Mouse (Mus musculus) v-Abl transformed pro-B cells (cell line): ENCODE results near the gene Iba57.

Source experiments
- in situ Hi-C, 2 experiments: fragments of 400-800 bp; cut with MboI; formaldehyde crosslinking; loops; one replicate each; pipeline ENCODE4 v1.15.1; 2025; ENCODE audit not compliant: unreplicated experiment in 2 of 2

Gene Iba57

DNA sequence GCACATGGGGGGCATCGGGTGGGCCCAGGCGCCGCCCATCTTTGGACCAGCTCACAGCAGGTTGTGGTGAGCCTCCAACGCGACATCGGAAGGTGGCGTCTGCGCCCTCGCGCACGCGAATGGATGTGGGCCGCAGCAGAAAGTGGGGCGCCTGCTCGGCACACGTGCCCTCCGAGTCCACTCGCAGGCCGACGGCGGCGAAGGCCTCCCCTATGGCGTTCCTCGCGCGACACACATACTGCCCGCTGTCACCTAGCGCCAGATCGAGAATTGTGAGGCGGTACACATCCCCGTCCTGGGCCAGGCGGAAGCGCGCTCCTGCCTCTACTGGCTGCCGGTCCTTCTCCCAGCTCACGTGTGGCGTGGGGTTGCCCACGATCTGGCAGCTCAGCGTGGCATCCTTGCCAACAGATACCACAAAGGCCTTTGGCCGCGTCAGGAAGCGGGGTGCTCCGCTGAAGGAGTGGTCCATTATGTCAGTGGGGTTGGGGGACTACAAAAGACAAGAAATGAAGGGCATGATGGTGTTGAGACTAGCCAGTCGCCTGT is 27.6 kb downstream of the Iba57 start, which contains the start of gene Obscn:
TSS of gene Obscn (minus strand) at position 499 of the 549 bp plus-strand sequence.
- in situ Hi-C loops, result no loop called here

DNA sequence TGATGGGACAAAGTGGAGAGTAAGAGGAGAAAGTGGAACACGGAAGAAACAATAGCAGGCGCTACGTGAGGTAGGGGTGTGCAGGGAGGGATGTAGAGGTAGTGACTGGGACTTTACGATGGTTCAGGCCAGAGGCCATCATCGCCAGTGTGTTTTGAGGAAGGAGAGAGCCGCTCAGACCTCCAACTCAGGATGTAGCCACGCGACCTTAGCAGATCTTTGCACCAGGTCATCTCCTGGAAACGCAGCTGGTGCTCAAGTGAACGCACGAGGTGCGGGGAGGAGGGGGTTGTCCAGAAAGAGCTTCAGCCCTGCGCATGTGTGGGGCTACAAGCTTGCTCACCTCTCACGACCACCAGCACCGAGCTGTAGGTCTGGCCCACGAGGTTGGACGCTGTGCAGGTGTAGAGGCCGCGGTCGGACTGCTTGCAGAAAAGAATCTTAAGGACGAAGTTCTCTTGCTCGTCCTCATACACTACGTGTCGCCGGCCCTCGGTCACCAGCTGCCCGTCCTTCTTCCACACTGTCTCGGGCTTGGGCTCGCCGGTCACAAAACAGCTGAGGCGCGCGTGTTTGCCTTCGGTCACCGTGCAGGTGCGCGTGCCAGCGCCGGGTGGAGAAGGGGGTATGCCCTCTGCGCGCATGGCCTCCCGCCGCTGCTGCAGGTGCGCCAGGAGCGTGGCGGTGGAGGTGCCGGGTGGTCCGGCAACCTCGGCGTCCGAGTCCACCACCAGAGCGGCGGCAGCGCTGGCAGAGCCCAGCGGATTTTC is 28.3 kb downstream of the Iba57 start:
- in situ Hi-C loops, result no loop called here

DNA sequence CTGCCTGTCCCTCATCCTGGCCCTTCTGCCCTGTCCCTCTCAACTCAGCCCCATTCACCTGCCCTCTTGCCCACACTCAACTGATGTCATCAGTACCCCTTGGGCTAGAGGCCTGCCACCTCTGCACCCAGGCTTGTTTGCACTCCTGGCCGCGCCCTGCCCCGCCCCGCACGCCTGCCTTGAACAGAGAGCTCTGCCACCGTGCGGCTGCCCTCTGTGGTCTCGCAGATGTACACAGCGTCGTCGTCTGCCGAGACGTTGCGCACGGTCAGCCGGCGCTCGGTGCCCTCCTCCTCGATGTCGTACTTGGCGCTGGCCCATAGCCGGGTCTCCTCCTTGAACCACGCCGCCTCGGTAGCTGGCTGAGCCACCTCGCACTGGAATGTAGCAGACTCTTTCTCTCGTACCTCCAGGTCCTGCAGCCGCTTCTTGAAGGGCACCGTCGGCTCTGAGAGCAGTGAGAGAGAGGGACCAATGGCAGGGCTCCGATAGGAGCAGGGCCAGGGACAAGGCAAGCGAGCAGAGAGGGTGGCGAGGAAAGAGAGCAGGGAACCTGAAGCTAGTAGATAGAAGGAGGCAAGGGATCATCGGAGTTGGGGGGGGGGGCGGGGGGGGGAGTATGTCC is 29.1 kb downstream of the Iba57 start:
- in situ Hi-C loops, result no loop called here

DNA sequence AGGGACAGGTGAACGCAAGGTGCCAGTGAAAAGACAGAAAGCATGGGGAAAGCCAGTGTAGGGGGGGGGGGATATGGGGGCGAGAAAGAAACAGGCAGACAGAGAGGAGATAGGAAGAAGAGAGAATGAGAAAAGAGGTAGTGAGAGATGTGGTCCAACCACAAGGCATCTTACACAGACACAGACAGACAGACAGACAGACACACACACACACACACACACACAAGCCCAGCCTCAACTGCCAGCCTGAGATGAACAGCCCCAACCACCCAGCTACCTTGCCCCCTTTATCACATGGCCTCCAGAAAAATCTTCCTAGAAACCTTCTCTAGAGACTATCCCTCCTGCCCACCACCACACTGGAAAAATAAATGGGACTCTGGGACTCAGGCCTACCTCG is 31.5 kb downstream of the Iba57 start:
- in situ Hi-C loops, result no loop called here

DNA sequence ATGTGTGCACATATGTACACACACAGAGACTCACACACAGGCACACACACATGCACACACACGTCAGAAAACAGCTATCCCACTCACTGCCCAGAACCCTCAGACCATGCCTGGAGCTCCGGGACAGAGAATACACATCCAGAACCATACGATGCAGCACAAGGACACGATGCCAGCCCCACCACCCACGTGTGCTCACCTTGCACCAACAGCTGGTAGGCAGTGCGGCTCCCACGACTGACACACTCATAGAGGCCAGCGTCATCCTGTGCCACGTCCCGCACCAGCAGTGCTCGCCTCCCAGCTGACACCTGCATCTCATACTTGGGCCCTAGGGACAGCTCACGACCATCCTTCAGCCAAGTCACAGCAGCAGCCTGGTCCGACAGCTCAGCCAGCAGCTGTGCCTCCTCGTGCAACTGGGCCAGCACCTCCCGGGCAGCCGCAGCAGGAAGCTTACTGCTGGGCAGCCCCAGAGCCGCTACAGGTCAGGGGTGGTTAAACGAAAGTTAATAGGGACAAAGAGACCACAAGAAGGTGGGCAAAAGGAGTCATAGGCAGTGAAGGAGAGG is 32.1 kb downstream of the Iba57 start:
- in situ Hi-C loops, result no loop called here

DNA sequence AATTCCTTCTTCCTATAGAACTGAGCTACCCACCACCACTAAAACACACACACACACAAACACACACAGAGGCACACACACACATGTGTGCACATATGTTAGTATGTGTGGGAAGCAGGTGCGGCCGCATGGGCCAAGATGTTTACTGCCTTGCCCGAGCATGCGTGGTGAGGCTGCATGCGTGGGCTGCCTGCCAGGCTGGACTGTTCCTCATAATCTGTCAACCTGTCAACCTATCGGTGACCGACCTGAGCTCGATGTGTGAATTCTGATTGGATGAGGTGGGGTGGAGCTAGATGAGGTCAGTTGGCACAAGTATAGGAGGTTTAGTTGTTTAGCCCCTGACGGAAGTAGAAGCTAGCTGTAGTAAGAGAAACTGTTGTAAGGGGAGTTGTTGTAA is 32.8 kb downstream of the Iba57 start:
- in situ Hi-C loops, result no loop called here

DNA sequence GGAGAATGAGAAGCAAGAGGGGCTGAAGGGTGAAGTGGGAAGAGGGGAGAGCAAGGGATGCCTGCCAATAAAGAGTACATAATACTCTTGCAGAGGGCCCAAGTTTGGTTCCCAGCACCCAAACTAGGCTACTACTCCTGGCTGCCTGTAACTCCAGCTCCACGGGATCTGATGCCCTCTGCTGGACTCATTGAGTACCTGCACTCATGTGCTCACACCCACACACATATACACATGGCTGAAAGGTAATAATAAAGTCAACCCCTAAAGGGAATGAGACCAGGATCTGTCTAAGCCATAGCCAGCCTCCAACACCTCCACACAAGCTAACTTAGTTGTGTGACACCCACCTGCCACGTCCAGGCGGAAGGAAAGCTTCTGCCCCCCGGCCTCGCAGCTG is 57.6 kb downstream of the Iba57 start:
- in situ Hi-C loops, result no loop called here
